Mouse (Mus musculus) testis, adult 2 months (tissue): Measurements from ENCODE around the gene Fcgrt.

Experiments used
- CTCF ChIP-seq: fragments of 200-500 bp; IDR thresholded peaks from 2 replicates; pipeline ENCODE4 v1.5.1; 2012; ENCODE audit warnings: low read depth, mild to moderate bottlenecking, inconsistent platforms, low read length, moderate library complexity; ENCODE audit not compliant: control insufficient read depth, insufficient read depth, insufficient replicate concordance
- POLR2A ChIP-seq: fragments of 200-500 bp; IDR thresholded peaks from 2 replicates; pipeline ENCODE4 v1.6.1; 2012; ENCODE audit warnings: low read depth, mild to moderate bottlenecking, inconsistent platforms, low read length, moderate library complexity; ENCODE audit not compliant: control insufficient read depth

DNA sequence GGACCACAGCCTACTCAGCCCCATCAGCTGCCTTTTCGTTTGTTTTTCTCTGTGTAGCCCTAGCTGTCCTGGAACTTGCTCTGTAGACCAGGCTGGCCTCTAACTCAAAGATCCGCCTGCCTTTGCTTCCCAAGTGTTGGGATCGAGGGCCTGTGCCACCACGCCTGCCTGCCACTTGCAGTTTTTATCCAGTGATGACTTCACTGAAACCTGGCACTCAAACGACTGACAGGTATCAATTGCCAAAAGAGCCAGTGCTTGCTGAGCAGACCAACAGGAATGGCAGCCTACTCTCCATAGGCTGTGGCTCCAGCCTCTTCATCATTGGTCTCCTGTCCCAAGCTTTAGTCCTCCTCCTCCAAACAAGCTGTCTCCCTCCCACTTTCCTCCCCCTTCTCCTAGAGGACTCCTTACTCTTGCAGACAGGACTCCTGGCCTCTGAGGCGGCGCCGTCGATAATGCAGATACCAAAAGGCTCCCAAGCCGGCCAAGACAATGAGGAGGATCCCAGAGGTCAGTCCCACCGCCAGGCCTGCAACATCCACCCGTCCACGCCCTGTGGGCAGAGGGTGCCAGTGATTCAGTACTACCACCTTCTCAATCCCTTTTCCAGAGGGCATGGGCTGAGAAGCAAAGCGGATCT is 47.2 kb downstream of the Fcgrt start:
- TF ChIP-seq CTCF (no peak), POLR2A (no peak)
